Mouse (Mus musculus): ENCODE results near the gene Spice1.

- TF ChIP-seq POLR2A (IDR thresholded peaks at IDR 0.05; ENCODE audit: control insufficient read depth, low read depth, low read length), result no peak
- TF ChIP-seq CTCF (IDR thresholded peaks at IDR 0.05; ENCODE audit: control insufficient read depth, insufficient read depth, insufficient replicate concordance, low read depth, low read length), result no peak
These were observed 30.6 kb upstream of the Spice1 start for GRCm38 (mm10) chr16:44316350-44316749.

All from testis, adult 2 months (tissue).